Comparison of ENCODE assay signal across 37 mouse cellular contexts in genomic region chr1:19102631-19103030, GRCm38 (mm10). TPM values are rescaled to one million over a fixed set of nuclear protein-coding genes. Genes with fewer than 3 reads are reported as not detected.
DNase-seq lines count a peak whose midpoint lies in the region; ATAC-seq lines count a peak whose summit lies in the region.
"Had no signal": no experiment of that assay in that cellular context is flagged by ENCODE, and none has a peak within 500 bp of the region (broad histone marks: within the 10 kb centered on the region; RNA-seq: fewer than 3 reads in every experiment).

Tfap2d (plus strand) TSS chr1:19103022.

- H3K4me1 ChIP-seq in forebrain, embryonic 13.5 days, result no peaks in the 10 kb centered on the region
- H3K4me1 ChIP-seq in forebrain, embryonic 11.5 days (replicated peaks; ENCODE audit: control insufficient read depth, insufficient read depth, low read length), result no peaks in the 10 kb centered on the region
- no peaks in the 10 kb centered on the region for H3K4me1 ChIP-seq in forebrain, embryonic 14.5 days (ENCODE audit: control insufficient read depth, insufficient read depth, low read length)
- H3K4me1 ChIP-seq in midbrain, embryonic 11.5 days (ENCODE audit: control insufficient read depth, insufficient read depth, low read length), result peaks cover 4% of the 10 kb centered on the region; the same call in 1 of the 2 replicates
- no peaks in the 10 kb centered on the region for H3K4me1 ChIP-seq in midbrain, embryonic 16.5 days (ENCODE audit: control insufficient read depth, insufficient read depth, low read length)
- no peaks in the 10 kb centered on the region for H3K4me1 ChIP-seq in kidney, embryonic 16.5 days (ENCODE audit: insufficient read depth, low read length)
- H3K4me1 ChIP-seq: embryonic facial prominence, embryonic 15.5 days; intestine, embryonic 15.5 days; neural tube, embryonic 12.5 days had no signal

- H3K36me3 ChIP-seq in forebrain, embryonic 13.5 days (ENCODE audit: poor library complexity, severe bottlenecking), result no peaks in the 10 kb centered on the region
- H3K36me3 ChIP-seq in forebrain, embryonic 11.5 days (ENCODE audit: control insufficient read depth, insufficient read depth, low read length), result no peaks in the 10 kb centered on the region
- no peaks in the 10 kb centered on the region for H3K36me3 ChIP-seq in forebrain, embryonic 14.5 days (ENCODE audit: control insufficient read depth, insufficient read depth, low read length)
- no peaks in the 10 kb centered on the region for H3K36me3 ChIP-seq in midbrain, embryonic 11.5 days (ENCODE audit: control insufficient read depth, insufficient read depth, low read length)
- no peaks in the 10 kb centered on the region for H3K36me3 ChIP-seq in midbrain, embryonic 16.5 days (ENCODE audit: control insufficient read depth, insufficient read depth, low read length)
- H3K36me3 ChIP-seq in kidney, embryonic 16.5 days (ENCODE audit: insufficient read depth, low read length), result no peaks in the 10 kb centered on the region
- H3K36me3 ChIP-seq: embryonic facial prominence, embryonic 10.5 days; embryonic facial prominence, embryonic 15.5 days; hindbrain, embryonic 10.5 days; intestine, embryonic 15.5 days; neural tube, embryonic 12.5 days had no signal

- ATAC-seq in forebrain, embryonic 13.5 days, result no peak
- no peak for ATAC-seq in forebrain, embryonic 11.5 days (replicated peaks; ENCODE audit: low FRiP score)
- no peak for ATAC-seq in forebrain, embryonic 14.5 days
- no peak for ATAC-seq in midbrain, embryonic 11.5 days (ENCODE audit: low FRiP score)
- ATAC-seq in midbrain, embryonic 16.5 days, result no peak
- no peak for ATAC-seq in kidney, embryonic 16.5 days (ENCODE audit: low FRiP score, low TSS enrichment)
- ATAC-seq: activated CD4-positive, CD25-positive, alpha-beta regulatory T cell, adult 4 months; hindbrain, postnatal 0 days; intestine, embryonic 15.5 days had no signal

- no peaks in the 10 kb centered on the region for H3K9me3 ChIP-seq in forebrain, embryonic 13.5 days (replicated peaks)
- H3K9me3 ChIP-seq in forebrain, embryonic 11.5 days (ENCODE audit: control insufficient read depth, low read length), result no peaks in the 10 kb centered on the region
- no peaks in the 10 kb centered on the region for H3K9me3 ChIP-seq in forebrain, embryonic 14.5 days (replicated peaks; ENCODE audit: control insufficient read depth, low read length)
- no peaks in the 10 kb centered on the region for H3K9me3 ChIP-seq in midbrain, embryonic 11.5 days (ENCODE audit: control insufficient read depth, low read length)
- H3K9me3 ChIP-seq in midbrain, embryonic 16.5 days (replicated peaks; ENCODE audit: control insufficient read depth, low read length, poor library complexity, severe bottlenecking), result no peaks in the 10 kb centered on the region
- H3K9me3 ChIP-seq in kidney, embryonic 16.5 days (ENCODE audit: low read length), result no peaks in the 10 kb centered on the region
- H3K9me3 ChIP-seq: embryonic facial prominence, embryonic 10.5 days; embryonic facial prominence, embryonic 15.5 days; hindbrain, embryonic 10.5 days; intestine, embryonic 15.5 days; neural tube, embryonic 12.5 days had no signal

- DNase-seq in forebrain, embryonic 11.5 days (ENCODE audit: low spot score), result no peak
- DNase-seq in forebrain, embryonic 14.5 days (ENCODE audit: low spot score), result no peak
- peak; percentile 92 for DNase-seq in midbrain, embryonic 11.5 days (ENCODE audit: low spot score, missing footprints)
- DNase-seq in spleen, postnatal 10 days (ENCODE audit: low spot score in 2 of 2), result no peak
- no peak for DNase-seq in cerebellum, postnatal 10 days
- DNase-seq: adrenal gland, adult 2 months; adrenal gland, postnatal 36 days; cerebellum, adult 8-10 months; heart, postnatal 14 days; kidney, adult 2 months; layer of hippocampus, postnatal 36 days; liver; lung, adult 2 months; lung, postnatal 10 days; right cerebral cortex, adult 18-20 months; thymus, postnatal 4 days had no signal

- peaks cover 98% of the 10 kb centered on the region for H3K27me3 ChIP-seq in forebrain, embryonic 13.5 days
- H3K27me3 ChIP-seq in forebrain, embryonic 11.5 days (ENCODE audit: control insufficient read depth, insufficient read depth, low read length), result peaks cover 90% of the 10 kb centered on the region
- H3K27me3 ChIP-seq in forebrain, embryonic 14.5 days (replicated peaks; ENCODE audit: control insufficient read depth, insufficient read depth, low read length), result peaks cover 91% of the 10 kb centered on the region
- peaks cover 89% of the 10 kb centered on the region for H3K27me3 ChIP-seq in midbrain, embryonic 11.5 days (ENCODE audit: control insufficient read depth, insufficient read depth, low read length)
- peaks cover 41% of the 10 kb centered on the region for H3K27me3 ChIP-seq in midbrain, embryonic 16.5 days (ENCODE audit: control insufficient read depth, insufficient read depth, low read depth, low read length)
- peaks cover 89% of the 10 kb centered on the region for H3K27me3 ChIP-seq in kidney, embryonic 16.5 days (ENCODE audit: insufficient read depth, low read length)

- no peak within 1 kb of the TSS for H3K9ac ChIP-seq in forebrain, embryonic 13.5 days
- H3K9ac ChIP-seq in forebrain, embryonic 11.5 days (ENCODE audit: low read length), result no peak within 1 kb of the TSS
- no peak within 1 kb of the TSS for H3K9ac ChIP-seq in forebrain, embryonic 14.5 days (ENCODE audit: low read length)
- H3K9ac ChIP-seq in midbrain, embryonic 11.5 days (ENCODE audit: low read length), result peak within 1 kb of the TSS; percentile 51
- peak within 1 kb of the TSS; percentile 59 for H3K9ac ChIP-seq in midbrain, embryonic 16.5 days (ENCODE audit: low read depth, low read length)
- no peak within 1 kb of the TSS for H3K9ac ChIP-seq in kidney, embryonic 16.5 days (replicated peaks; ENCODE audit: low read length)
- H3K9ac ChIP-seq: embryonic facial prominence, embryonic 15.5 days; intestine, embryonic 15.5 days; liver, embryonic 14.5 days; neural tube, embryonic 12.5 days had no signal

- no peak within 1 kb of the TSS for H3K4me2 ChIP-seq in forebrain, embryonic 13.5 days
- H3K4me2 ChIP-seq in forebrain, embryonic 11.5 days (ENCODE audit: low read depth, low read length, severe bottlenecking), result no peak within 1 kb of the TSS
- no peak within 1 kb of the TSS for H3K4me2 ChIP-seq in forebrain, embryonic 14.5 days (ENCODE audit: low read length)
- peak within 1 kb of the TSS; percentile 38; the same call in 1 of the 2 replicates for H3K4me2 ChIP-seq in midbrain, embryonic 11.5 days
- H3K4me2 ChIP-seq in midbrain, embryonic 16.5 days (ENCODE audit: low read length), result peak within 1 kb of the TSS; percentile 32
- no peak within 1 kb of the TSS for H3K4me2 ChIP-seq in kidney, embryonic 16.5 days (replicated peaks; ENCODE audit: low read depth, low read length)
- H3K4me2 ChIP-seq: embryonic facial prominence, embryonic 15.5 days; intestine, embryonic 15.5 days; neural tube, embryonic 12.5 days had no signal

- no peak within 1 kb of the TSS for H3K27ac ChIP-seq in forebrain, embryonic 13.5 days
- no peak within 1 kb of the TSS for H3K27ac ChIP-seq in forebrain, embryonic 11.5 days (ENCODE audit: low read depth, low read length)
- peak within 1 kb of the TSS; percentile 5; the same call in 1 of the 2 replicates for H3K27ac ChIP-seq in forebrain, embryonic 14.5 days (ENCODE audit: low read depth, low read length)
- H3K27ac ChIP-seq in midbrain, embryonic 11.5 days (ENCODE audit: low read depth, low read length), result peak within 1 kb of the TSS; percentile 58
- H3K27ac ChIP-seq in midbrain, embryonic 16.5 days (ENCODE audit: low read length), result peak within 1 kb of the TSS; percentile 88
- no peak within 1 kb of the TSS for H3K27ac ChIP-seq in kidney, embryonic 16.5 days (ENCODE audit: low read length)
- H3K27ac ChIP-seq: embryonic facial prominence, embryonic 10.5 days; embryonic facial prominence, embryonic 15.5 days; hindbrain, embryonic 10.5 days; hindbrain, postnatal 0 days; intestine, embryonic 15.5 days; kidney, postnatal 0 days; liver, embryonic 14.5 days; macrophage; neural tube, embryonic 12.5 days had no signal

- H3K4me3 ChIP-seq in forebrain, embryonic 13.5 days, result peak within 1 kb of the TSS; percentile 14; the same call in 1 of the 2 replicates
- no peak within 1 kb of the TSS for H3K4me3 ChIP-seq in forebrain, embryonic 11.5 days (ENCODE audit: low read depth, low read length)
- peak within 1 kb of the TSS; percentile 6; the same call in 1 of the 2 replicates for H3K4me3 ChIP-seq in forebrain, embryonic 14.5 days (ENCODE audit: low read depth, low read length)
- peak within 1 kb of the TSS; percentile 36 for H3K4me3 ChIP-seq in midbrain, embryonic 11.5 days (ENCODE audit: low read depth, low read length)
- peak within 1 kb of the TSS; percentile 41 for H3K4me3 ChIP-seq in midbrain, embryonic 16.5 days (ENCODE audit: low read depth, low read length)
- H3K4me3 ChIP-seq in kidney, embryonic 16.5 days (ENCODE audit: low read length), result no peak within 1 kb of the TSS
- H3K4me3 ChIP-seq: embryonic facial prominence, embryonic 15.5 days; intestine, embryonic 15.5 days; neural tube, embryonic 12.5 days had no signal

- WGBS in forebrain, embryonic 13.5 days, result 4% methylated on average over 6 of the region's 6 CpGs
- 4% methylated on average over 6 of the region's 6 CpGs for WGBS in forebrain, embryonic 11.5 days
- 2% methylated on average over 6 of the region's 6 CpGs for WGBS in forebrain, embryonic 14.5 days
- WGBS in midbrain, embryonic 11.5 days, result 2% methylated on average over 6 of the region's 6 CpGs
- under 1% methylated on average over 6 of the region's 6 CpGs for WGBS in midbrain, embryonic 16.5 days
- WGBS in kidney, embryonic 16.5 days, result 4% methylated on average over 6 of the region's 6 CpGs

RNA-seq across cellular contexts. Expression of gene Tfap2d, which starts in this region (rescaled TPM):
- 4.0 and 4.2 TPM in 2 replicates for polyA plus RNA-seq in forebrain, embryonic 13.5 days (2015; fragmentation: Nextera tagmentation; extraction: Ambion mirVana)
- polyA plus RNA-seq in forebrain, embryonic 11.5 days (2014; fragmentation: Nextera tagmentation; extraction: Ambion mirVana), result 0.49 and 0.79 TPM in 2 replicates
- 9.6 and 12.9 TPM in 2 replicates for polyA plus RNA-seq in forebrain, embryonic 14.5 days (2014; fragmentation: Nextera tagmentation; extraction: Ambion mirVana)
- 20.1 and 28.1 TPM in 2 replicates for polyA plus RNA-seq in midbrain, embryonic 11.5 days (2014; fragmentation: Nextera tagmentation; extraction: Ambion mirVana)
- 52.1 and 58.0 TPM in 2 replicates for polyA plus RNA-seq in midbrain, embryonic 16.5 days (2015; fragmentation: Nextera tagmentation; extraction: Ambion mirVana)
- polyA plus RNA-seq in kidney, embryonic 16.5 days (2015; fragmentation: Nextera tagmentation; extraction: Ambion mirVana), result not detected in 2 replicates
- polyA plus RNA-seq: activated CD4-positive, CD25-positive, alpha-beta regulatory T cell, adult 4 months; adrenal gland, adult 2 months; embryonic facial prominence, embryonic 10.5 days; embryonic facial prominence, embryonic 15.5 days; gonadal fat pad, adult 2 months; heart, embryonic 14.5 days; intestine, embryonic 15.5 days; kidney, adult 2 months; kidney, postnatal 0 days; large intestine, adult 2 months; limb, embryonic 11.5 days; liver, embryonic 14.5 days; lung, adult 2 months; macrophage; neural tube, embryonic 12.5 days; spleen, adult 2 months; stomach, embryonic 14.5 days; testis, adult 2 months; thymus, postnatal 0 days had no signal

Comparison
In these comparisons a context has a peak if more than half of its experiments do, and no peak if none do; other contexts are left out.
1. H3K27ac ChIP-seq: peak in forebrain, embryonic 14.5 days (single experiment), midbrain, embryonic 11.5 days (single experiment) and midbrain, embryonic 16.5 days (single experiment); none in forebrain, embryonic 13.5 days (single experiment), forebrain, embryonic 11.5 days (single experiment) and kidney, embryonic 16.5 days (single experiment).
2. H3K4me3 ChIP-seq: peak in forebrain, embryonic 13.5 days (single experiment), forebrain, embryonic 14.5 days (single experiment), midbrain, embryonic 11.5 days (single experiment) and midbrain, embryonic 16.5 days (single experiment); none in forebrain, embryonic 11.5 days (single experiment) and kidney, embryonic 16.5 days (single experiment).
3. H3K4me2 ChIP-seq: peak in midbrain, embryonic 11.5 days (single experiment) and midbrain, embryonic 16.5 days (single experiment); none in forebrain, embryonic 13.5 days (single experiment), forebrain, embryonic 11.5 days (single experiment), forebrain, embryonic 14.5 days (single experiment) and kidney, embryonic 16.5 days (single experiment).
4. H3K9ac ChIP-seq: peak in midbrain, embryonic 11.5 days (single experiment) and midbrain, embryonic 16.5 days (single experiment); none in forebrain, embryonic 13.5 days (single experiment), forebrain, embryonic 11.5 days (single experiment), forebrain, embryonic 14.5 days (single experiment) and kidney, embryonic 16.5 days (single experiment).